Mouse (Mus musculus) layer of hippocampus, adult 18-20 months (tissue): ENCODE measurements at regions not wholly inside any gene's neighbourhood (a gene's known extent, or its start where the extent isn't known, plus 50 kb on each side); places are given as distances from the start of the nearest gene placed in this dataset.

Experiments used
- DNase-seq, 2 experiments: peaks; one replicate each; pipeline ENCODE4 v3.0.0; 2022; ENCODE audit warnings: low spot score in 2 of 2

DNA sequence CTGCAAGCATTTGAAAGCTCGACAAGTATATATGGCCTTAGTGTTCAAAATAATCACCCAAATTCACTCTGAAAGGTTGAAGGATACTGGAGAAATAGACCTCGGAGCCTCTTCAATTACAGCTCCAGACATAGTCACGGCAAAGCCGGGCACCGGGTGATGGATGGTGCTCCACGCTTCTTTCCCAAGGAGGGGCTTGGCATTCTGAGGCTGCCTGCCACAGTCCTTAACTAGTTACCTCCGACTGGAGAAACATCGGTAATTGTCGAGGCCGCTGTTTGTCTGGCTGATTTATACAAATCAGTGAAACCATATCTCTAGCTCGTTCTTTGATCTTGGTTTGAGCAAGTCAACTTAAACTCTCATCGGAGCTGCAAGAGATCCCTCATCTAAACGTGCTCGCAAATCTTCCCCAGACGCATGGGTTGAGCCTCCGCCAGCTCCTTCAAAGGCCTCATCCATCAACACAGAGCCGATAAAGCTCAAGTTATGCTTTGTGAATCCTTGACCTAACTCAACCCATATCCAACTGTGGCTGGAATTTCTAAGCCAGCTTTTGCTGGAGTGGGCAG, 145.4 kb upstream of the Stx16 start:
- no peak for DNase-seq

DNA sequence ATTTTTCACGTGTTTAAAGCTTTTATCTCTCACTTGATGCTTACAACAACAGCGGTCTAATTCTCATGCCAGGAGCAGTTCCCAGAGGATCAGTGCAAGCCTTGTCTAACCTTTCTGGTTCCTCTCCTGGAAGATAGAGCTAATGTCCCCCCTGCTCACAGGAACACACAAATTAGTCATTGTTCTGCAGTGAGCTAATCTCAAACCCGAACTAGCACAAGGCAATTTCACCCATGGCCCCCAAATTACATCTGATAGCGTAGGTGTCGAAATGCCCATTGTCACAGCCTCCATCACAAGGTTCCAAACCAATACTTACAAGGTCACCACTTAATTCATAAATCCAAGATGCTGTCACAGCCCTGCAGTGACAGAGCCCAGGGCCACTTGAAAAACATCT, 140.4 kb upstream of the Stx16 start:
- DNase-seq, result no peak

DNA sequence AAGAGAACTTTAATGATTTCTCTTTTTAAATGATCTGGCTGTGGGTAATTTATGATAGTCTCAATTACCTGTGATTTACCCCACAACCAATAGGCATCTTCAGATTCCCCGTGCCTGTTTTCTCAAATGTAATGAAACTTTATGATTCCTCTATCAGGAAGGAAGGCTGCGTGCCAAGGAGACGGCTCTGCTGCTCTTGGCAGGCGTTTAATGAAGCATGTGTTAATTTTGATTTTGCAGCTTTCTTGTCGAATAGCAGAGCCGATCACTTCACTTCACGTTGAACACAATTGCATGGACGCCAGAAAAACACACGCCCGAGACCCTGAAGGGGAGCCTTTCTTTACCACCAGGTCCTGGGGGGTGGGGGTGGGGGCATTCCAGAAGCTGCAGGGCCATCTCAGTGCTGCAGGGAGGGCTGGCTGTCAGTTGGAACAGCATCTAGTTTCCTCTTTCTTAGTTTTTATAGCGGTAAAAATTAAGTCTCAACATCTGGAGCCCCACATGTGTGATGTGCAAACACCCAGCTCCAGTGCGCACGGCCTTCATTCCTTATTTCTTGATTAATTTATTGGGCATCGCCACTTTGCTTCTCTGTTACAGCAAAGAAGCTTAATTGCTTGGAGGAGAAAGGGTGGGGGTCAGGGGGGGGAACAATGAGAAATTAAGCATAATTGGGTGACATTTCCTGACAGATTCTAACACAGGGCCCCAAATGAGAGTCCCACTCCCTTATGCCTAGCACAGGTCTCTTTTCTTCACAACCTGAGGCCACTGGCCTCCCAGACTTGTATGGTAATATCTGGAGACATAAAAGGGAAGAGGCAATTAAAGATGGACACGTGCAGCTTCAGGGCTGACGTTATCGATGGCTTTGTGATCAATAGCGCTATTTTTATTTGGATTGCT, 138.3 kb upstream of the Stx16 start:
- DNase-seq, result peak; percentile 3 to 30

DNA sequence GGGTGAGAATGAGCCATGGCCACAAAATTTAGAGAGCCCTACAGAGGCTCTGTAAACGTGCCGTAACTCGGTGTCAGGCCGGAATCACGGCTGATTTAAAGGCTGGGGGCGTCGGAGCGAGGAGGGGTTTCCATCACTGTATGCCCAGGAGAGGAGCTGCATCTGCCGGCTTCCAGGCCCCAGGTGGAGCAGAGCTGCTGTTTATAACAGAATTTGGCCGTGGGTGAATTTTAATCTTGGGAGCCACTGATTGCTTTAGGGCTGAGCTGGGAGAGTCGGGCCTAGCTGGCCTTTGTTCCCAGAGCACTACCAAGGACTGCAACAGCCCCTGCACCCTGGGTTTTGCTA, 137.7 kb upstream of the Stx16 start:
- no peak for DNase-seq

DNA sequence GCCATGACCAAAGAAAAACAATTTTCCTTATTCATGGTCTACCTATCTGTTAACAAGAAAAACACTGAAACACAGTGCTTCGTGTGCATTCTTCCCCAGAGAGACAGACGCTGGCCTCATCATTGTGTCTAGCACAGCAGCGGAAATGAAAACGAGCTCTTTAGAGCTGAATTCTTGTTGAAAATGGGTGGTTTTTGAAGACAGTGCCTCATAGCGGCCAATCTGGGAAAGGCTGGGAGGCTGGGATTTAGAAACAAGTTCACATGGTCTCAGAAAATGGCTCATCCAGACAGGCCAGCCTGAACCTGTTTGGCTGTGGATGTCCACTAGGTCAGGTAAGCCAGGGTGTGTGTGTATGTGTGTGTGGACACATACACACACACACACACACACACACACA, 130.7 kb upstream of the Stx16 start:
- no peak for DNase-seq

DNA sequence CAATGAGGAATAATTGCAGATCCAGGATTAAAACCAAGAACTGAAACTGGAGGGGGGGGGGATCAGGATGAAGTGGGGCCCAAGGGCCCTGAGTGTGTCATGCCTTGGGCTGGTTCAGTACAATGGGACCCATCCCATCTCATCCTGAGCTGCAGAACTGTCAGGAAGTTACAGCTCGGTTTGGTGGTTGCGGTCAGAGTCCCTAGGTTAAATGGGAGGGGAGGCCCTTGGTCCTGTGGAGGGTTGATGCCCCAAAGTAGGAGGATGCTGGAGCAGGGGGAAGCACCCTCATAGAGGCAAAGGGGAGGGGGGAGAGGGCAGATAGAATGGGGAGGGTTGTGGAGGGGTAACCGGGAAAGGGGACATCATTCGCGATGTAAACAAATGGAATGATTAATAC, 127.5 kb upstream of the Stx16 start:
- DNase-seq, result no peak

DNA sequence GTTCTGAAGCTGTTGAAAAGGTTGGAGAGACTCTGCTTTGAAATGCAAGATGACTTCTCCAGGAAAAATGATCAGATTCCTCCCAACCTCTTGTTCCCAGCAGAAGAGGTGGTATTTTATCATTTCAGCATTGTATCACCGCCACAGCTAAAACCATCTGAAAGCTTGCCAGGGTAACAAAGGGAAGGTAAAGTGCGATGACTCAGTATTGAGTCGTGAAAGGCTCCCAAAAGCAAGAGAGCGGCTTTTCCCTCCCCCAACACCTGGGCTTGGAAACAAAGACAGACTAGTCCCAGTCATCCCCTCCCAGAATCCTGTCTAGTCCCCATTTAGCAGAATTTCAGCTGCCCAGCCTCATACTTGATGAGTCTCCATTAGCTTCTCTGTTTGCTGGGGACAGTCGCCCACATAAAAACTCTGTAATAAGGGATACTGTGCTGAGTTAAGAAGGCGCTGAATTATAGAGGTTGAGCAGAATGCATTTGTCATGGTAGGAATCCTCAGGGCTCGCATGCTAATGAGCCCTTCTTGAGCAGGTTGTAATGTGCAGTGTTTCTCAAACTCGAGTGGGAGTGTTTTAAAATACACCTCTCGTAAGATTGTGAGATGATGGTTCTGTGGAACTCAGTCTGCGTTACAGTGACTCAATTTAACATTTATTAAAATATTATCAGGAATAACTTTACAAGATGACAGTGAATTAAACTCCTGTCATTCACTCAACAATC, 125.8 kb upstream of the Stx16 start:
- no peak for DNase-seq

DNA sequence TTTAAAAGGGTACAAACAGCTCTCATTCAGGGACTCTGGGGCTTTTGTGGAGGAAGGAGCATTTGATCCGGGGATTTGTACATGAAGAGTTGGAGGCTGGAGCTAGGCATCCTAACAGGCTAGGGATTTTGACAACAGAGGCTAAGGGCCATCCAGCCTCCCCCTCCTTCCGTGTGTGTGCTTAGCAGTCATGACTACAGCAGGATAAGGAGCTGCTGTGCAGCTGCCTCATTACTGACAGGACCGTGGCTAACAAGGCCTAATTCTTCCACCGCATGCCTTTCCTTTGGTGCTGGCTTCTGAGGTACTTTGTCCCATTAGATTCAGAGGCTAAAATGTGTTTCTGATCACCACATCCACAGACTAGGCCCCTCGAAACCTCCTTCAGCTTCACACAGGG, 110.0 kb upstream of the Stx16 start:
- DNase-seq, result no peak

DNA sequence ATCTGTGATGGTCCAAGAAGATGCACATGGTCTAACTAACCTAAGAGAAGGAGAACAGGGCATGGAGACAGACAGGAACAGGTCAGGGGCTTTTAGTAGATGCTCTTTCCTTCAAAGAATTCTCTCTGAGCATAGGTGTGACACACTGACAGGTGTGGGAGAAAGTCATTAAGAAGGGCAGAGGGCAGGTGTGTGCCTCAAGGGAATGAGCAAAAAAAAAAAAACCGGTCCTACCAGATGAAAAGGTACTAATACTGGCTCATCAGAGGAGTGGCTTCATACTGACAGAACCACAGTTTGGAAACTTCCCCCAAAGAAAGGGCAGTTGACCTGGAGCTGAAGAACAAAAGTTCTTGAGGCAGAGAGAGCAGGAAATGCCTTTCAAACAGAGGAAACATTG, 105.3 kb upstream of the Stx16 start:
- DNase-seq, result no peak

DNA sequence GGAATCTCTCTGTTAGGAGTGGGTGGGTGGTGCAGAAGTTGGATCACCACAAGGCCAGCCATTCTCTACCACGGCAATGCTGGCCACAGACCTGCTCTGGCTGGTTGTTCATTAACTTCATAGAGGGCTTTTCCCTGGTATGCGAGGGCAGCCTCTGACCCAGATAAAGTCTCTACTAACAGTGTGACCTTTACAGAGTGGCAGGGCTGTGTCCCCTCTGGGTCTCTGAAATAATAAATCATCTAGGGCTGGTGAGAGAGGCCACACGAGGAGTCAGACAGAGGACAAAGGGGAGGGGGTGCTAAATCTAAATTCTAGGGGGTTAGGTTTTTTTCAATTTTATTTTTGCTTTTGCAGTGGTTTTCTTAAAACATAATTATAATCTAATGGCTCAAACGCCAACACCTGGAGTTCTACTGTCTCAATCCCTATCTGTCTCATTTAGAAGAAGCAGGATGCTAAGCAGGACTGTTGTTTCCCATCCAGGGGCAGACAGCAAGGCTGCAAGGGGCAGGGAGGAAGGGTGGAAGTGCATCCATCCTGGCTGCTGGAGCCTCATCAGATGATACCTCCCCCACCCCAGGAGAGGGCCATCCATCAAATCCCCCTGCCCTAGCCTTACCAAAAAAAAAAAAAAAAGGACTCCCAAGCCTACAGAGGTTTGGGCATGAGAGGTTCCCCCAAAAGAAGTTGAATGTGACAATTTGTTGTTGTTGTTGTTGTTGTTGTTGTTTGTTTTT, 99.6 kb upstream of the Stx16 start:
- DNase-seq, result no peak

DNA sequence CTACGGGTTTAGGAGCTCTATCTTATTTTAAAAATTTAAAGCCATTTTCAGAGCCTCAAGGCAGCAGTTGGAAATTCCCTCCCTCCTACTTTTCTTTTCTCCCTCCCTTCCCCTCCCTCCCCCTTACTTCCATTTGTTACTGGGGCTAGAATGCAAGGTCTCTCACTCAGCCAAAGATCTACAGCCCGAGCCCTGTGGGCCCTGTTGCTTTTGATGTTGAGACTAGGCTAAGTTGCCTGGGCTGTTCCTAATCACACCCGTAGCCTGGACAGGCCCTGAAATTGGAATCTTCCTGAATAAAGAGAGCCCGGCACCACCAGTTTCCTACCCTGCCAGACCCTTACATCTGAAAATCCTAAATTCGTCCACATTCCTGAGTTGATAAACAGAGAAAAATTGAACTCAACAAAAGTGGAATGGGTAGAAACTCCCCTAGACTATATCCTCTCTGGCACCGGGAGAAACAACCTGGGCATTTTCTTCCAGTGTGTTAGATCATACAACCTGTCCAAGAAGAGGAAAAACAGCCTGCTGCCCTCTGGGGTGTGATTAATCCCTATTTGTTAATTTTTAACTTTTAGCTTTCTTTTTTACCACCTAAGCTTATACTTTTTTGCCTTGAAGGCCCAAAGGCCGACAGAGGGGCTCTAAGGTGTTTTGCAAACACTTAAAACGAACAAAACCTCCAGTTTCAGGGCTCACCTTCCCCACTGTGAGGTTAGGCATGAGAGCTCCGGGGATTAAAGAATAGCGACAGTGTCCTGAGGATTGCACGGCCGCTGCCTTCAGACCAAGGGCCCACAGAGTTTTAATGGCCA, 98.7 kb upstream of the Stx16 start:
- no peak for DNase-seq

DNA sequence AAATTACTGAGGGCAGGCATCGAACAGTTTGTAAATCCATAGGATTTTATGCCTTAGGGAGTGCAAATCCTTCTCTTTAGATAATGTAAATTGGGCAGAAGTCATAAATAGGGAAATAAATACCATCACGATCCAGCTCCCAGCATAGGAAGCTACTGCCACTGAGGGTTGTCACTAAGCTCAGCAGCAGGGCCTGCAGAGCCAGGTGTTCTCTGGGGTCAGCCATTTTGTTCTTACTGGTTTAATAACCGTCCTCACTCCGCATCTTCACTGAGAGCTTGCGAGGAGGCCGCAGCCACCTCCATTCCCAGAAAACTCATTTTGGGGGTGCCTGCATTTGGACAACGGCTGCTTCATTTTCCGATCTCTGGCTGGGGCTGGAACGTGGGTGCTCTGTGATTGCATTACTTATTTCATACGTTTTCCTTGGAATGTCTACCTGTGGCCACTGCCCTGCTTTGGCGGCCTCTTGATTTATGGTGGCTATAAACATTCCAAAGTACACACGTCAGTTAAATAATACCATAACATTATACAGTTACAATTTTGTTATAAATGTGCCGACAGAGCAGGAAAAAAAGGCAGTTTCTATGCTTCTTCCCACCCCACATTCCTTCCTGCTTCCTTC, 97.9 kb upstream of the Stx16 start:
- DNase-seq, result no peak

DNA sequence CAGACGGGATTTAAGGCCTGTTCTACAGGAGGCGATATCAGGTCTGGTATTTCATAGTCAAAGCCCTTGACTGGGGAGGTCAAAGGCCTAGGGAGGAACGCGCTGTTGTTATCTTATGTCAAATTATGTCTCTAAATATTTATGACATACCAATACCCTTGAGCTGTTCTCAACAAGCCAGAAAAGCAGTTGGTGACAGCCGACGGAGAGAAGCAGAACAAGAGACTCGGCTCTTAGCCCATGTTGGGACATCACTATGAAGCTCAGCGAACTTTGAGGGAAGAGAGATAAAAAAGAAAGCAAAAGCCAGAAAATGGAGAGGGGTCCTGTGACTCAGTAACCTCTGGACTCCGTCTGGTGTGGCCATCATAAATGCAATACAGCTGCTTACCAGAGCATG, 95.1 kb upstream of the Stx16 start:
- no peak for DNase-seq

DNA sequence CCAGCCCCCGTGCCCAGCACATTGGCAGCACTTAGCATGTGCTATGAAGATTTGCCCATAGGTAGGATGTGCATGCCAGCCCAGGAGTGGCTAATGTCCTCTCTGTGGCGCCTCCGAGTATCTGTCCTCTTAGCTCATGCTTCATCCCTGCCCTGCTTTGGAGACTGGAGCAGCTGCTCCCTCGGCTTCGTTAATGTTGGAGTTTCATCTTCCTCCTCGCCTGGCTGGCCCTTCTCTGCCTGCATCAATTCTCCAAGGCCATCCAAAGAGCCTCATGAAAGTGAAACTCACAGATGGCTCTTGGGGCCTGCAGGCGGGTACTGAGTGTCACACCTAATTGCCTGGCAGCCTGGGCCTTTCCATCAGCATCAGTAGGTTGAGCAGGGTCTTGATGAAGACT, 88.6 kb upstream of the Stx16 start:
- no peak for DNase-seq

DNA sequence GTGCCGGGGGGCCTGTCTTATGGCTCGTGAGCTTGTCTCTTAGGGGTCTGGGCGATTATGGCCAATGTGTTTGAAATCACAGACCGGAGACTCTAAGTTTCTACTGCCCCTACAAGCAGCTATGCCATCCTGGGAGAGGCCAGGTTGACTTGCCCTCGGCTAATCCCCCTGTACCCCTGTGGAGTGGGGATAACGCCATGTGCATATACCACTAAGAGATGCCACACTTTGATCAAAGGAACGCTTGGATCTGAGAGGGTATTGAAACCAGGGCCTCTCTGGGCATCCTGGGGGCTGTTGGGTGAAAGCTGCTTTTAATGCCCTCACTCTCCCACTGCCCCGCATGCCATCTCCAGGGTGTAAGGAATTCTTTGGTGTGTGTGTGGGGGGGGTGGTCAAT, 88.2 kb upstream of the Stx16 start:
- no peak for DNase-seq

DNA sequence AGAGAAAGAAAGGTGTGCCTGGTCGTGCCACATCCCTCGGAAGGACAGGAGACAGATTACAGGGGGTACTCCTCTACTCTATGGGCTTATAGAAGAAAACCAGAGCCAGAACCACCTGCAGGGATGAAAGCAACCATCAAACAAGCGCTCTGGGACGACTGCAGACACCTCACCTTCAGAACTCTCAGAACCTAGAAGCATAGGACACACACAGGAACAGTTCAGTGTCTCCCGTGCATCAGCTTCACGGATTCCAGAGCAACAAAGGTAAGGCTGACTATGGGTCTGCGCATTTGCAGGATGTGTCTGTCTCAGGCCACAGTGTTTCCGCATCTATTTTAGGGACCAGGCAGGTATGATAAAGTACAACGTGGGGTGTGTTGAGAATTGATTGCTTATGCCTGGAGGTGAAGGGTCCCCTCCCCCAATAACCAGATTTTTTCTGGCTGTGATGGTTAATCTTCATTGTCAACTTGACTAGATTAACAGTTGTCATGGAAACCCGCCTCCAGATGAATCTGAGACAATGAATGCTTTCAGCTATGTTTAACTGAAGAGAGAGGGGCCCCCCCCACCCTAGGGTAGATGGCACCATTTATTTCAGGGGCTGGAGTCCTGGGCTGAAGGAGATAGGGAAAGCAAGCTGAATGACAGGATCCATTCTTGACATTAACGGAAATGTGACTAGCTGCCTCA, 87.3 kb upstream of the Stx16 start:
- DNase-seq, result peak in 1 of 2 experiments; percentile 36

DNA sequence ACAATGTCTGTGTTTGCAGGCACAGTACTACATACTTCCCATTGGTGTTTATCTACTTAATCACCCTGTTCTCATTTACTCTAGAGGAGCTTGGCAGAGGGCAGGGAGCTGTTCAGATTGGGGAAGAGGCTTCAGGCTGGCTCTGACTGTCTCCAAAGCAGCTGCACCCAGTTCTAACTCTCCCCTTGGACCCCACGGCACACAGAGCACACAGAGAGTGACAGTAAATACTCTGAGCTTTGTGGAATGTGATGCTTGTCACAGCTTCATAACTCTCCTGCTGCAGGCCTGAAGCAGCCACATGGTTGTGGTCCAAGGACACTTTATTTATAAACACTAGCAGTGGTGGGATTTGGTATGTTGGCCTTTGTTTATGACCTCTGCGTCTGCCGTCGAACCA, 85.4 kb upstream of the Stx16 start:
- DNase-seq, result no peak

DNA sequence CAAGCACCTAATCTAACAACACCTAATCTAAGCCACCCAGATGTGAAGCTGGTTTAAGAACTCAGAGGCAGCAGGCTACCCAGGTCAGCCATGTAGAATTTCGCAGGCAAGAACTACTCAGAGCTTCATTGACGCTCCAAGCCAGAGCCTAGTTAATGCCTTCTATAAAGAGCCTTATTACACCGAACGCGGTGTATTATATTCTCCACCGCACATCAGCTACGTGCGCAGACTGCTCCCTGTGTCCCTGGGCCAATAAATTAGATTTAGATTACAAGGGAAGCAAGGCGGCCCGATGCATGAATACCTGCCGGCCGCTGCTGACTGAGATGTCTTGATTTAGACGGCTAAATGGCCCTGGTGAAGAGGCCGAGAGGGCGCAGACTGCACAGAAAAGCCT, 84.7 kb upstream of the Stx16 start:
- no peak for DNase-seq

DNA sequence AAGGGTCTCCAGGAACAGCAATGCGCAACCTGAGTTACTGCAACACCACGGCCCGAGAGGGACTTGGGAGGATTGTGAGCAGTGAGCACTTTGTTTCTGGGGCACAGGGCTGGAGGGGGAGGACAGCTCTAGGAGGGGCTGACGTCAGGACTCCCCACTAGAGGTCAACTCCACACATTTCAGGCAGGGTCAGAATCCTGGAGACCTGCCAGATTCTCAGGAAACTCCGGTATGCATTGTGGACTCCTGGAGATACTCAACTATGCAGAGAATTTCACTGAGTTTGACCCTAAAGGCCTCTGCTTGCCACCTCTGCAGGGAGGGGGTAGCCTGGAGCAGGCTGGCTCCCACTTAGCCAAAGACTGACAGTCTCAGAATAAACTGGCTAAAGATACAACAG, 84.1 kb upstream of the Stx16 start:
- DNase-seq, result no peak

DNA sequence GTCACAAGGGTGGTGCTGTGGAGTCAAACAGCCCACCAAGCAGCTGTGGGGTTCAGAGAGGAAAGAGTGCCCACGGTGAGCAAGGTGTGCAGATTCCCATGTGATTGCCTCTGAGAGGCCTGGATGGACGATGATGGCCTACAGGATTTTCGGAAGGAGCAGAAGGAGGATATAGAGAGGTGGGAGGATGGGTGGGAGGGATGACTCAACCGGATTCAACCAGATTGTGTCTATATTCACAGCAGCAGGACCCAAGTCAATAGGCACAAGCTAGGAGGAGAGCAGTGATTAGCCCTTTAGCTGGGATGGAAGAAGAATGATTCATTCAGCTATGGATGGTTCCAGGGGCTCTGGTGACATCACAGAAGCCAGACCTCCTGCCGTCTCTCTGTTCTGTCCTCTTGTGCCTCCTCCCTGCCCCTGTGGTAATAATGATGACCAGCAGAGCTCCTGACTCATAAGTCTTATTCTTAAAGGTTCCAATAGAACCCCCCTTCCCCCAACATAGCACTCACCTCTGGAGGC, 82.6 kb upstream of the Stx16 start:
- peak; percentile 29 to 46 for DNase-seq
